Comparison of ENCODE assay signal across 8 mouse cellular contexts in the genomic region with DNA sequence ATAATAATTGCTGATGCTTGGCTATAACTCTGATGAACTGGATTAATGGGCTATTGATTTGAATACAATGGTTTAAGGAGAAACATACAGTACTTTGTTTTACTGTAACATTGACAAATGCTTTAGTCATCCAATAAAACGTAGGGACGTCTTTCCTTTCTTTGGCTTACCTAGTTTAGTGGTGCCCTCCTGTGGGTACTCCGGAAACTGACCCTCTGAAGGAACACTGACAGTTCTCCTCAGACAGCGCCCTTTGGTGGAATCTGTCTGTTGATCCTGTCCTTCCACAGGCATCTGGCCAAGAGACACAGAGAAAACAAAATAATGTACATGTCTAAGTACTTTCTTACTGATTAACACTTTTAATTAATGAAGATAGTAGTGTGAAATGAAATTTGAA.
A peak's percentile ranks its signal among the peaks of the same experiment; 100 is the strongest.
DNase-seq lines count a peak whose midpoint lies in the region; ATAC-seq and TF ChIP-seq lines count a peak whose summit lies in the region.

No protein-coding gene starts in this region.

- no peak for TF ChIP-seq EP300 in heart, postnatal 0 days (IDR thresholded peaks at IDR 0.05; ENCODE audit: low read depth)

- no peak overlapping the region for H3K4me2 ChIP-seq in heart, postnatal 0 days (ENCODE audit: low read depth, low read length)
- H3K4me2 ChIP-seq in kidney, postnatal 0 days (ENCODE audit: low read length): no peak overlapping the region

- H3K27ac ChIP-seq in heart, postnatal 0 days (ENCODE audit: low read depth): no peak overlapping the region
- H3K27ac ChIP-seq in kidney, postnatal 0 days: no peak overlapping the region

- no peaks in the 10 kb centered on the region for H3K36me3 ChIP-seq in heart, postnatal 0 days (replicated peaks; ENCODE audit: control insufficient read depth, insufficient read depth, low read length)
- no peaks in the 10 kb centered on the region for H3K36me3 ChIP-seq in kidney, postnatal 0 days (ENCODE audit: insufficient read depth, low read length)

- no peak for ATAC-seq in heart, postnatal 0 days (ENCODE audit: insufficient read depth, low read depth)
- no peak for ATAC-seq in kidney, postnatal 0 days (replicated peaks; ENCODE audit: low FRiP score, low read depth)
- no peak for ATAC-seq in activated CD4-positive, CD25-positive, alpha-beta regulatory T cell, adult 4 months

- 7% methylated on average over 4 of the region's 4 CpGs for WGBS in heart, postnatal 0 days
- WGBS in kidney, postnatal 0 days: 11% methylated on average over 4 of the region's 4 CpGs

- TF ChIP-seq CTCF in heart, postnatal 0 days (IDR thresholded peaks at IDR 0.05; ENCODE audit: low read depth): peak; percentile 67
- TF ChIP-seq CTCF in kidney, postnatal 0 days (IDR thresholded peaks at IDR 0.05; ENCODE audit: low read depth): peak; percentile 71

- no peaks in the 10 kb centered on the region for H3K27me3 ChIP-seq in heart, postnatal 0 days (ENCODE audit: control insufficient read depth, insufficient read depth, low read length)
- no peaks in the 10 kb centered on the region for H3K27me3 ChIP-seq in kidney, postnatal 0 days (ENCODE audit: insufficient read depth, low read length)

- H3K9me3 ChIP-seq in heart, postnatal 0 days (replicated peaks; ENCODE audit: control insufficient read depth, low read length): no peaks in the 10 kb centered on the region
- no peaks in the 10 kb centered on the region for H3K9me3 ChIP-seq in kidney, postnatal 0 days (replicated peaks; ENCODE audit: low read length)

- H3K4me1 ChIP-seq in heart, postnatal 0 days (ENCODE audit: control insufficient read depth, insufficient read depth): no peaks in the 10 kb centered on the region
- H3K4me1 ChIP-seq in kidney, postnatal 0 days (replicated peaks; ENCODE audit: insufficient read depth, low read length): no peaks in the 10 kb centered on the region

- no peak overlapping the region for H3K4me3 ChIP-seq in heart, postnatal 0 days (ENCODE audit: low read depth, low read length)
- H3K4me3 ChIP-seq in kidney, postnatal 0 days (replicated peaks; ENCODE audit: low read depth, low read length): no peak overlapping the region

- no peak overlapping the region for H3K9ac ChIP-seq in heart, postnatal 0 days (replicated peaks; ENCODE audit: low read depth, low read length)
- no peak overlapping the region for H3K9ac ChIP-seq in kidney, postnatal 0 days (ENCODE audit: low read depth, low read length)

- peak; percentile 55 for DNase-seq in heart, postnatal 0 days (ENCODE audit: low spot score)
- no peak for DNase-seq in heart, adult 11 months
- peak; percentile 29 for DNase-seq in urinary bladder, postnatal 25 days (ENCODE audit: low spot score)
- DNase-seq in urinary bladder, adult 2 months (ENCODE audit: low spot score): no peak
- peak; percentile 16 to 34 for DNase-seq in cerebellum, postnatal 36 days
- peak; percentile 77 for DNase-seq in kidney, postnatal 0 days (ENCODE audit: low spot score)
- peak; percentile 67 for DNase-seq in lung, postnatal 36 days

Comparison
In these comparisons a context has a peak if more than half of its experiments do, and no peak if none do; other contexts are left out.
1. DNase-seq: peak in heart, postnatal 0 days (single experiment), urinary bladder, postnatal 25 days (single experiment), cerebellum, postnatal 36 days (2 of 2), kidney, postnatal 0 days (single experiment) and lung, postnatal 36 days (single experiment); none in heart, adult 11 months (single experiment) and urinary bladder, adult 2 months (single experiment).